Mouse (Mus musculus) liver, embryonic 16.5 days (tissue): Measurements from ENCODE around the gene Ntmt1. TPM values are rescaled to one million over a fixed set of nuclear protein-coding genes. Genes with fewer than 3 reads are reported as not detected.

ENCODE experiments used
- ATAC-seq: fragments of 200-750 bp; cut with Nextera tagmentation; 2 replicates; pipeline ENCODE4 v1.8.0; 2017; ENCODE audit warnings: low read depth, mild to moderate bottlenecking, moderate number of reproducible peaks, moderate library complexity
- H3K27ac ChIP-seq: fragments of 300-500 bp; sonication (generic); 2 replicates; pipeline ENCODE4 v1.5.1; 2014; ENCODE audit warnings: mild to moderate bottlenecking, low read length
- H3K27me3 ChIP-seq: fragments of 300-500 bp; sonication (generic); 2 replicates; pipeline ENCODE4 v1.6.1; 2014; ENCODE audit warnings: low read depth, low read length, mixed read lengths; ENCODE audit not compliant: control insufficient read depth, insufficient read depth
- H3K36me3 ChIP-seq: fragments of 300-500 bp; sonication (generic); 2 replicates; pipeline ENCODE4 v1.6.1; 2014; ENCODE audit warnings: mild to moderate bottlenecking; ENCODE audit not compliant: control insufficient read depth, insufficient read depth
- H3K4me1 ChIP-seq: fragments of 300-500 bp; sonication (generic); 2 replicates; pipeline ENCODE4 v1.6.1; 2014; ENCODE audit warnings: low read depth, low read length, mixed read lengths; ENCODE audit not compliant: control insufficient read depth
- H3K4me2 ChIP-seq: fragments of 300-500 bp; sonication (generic); 2 replicates; pipeline ENCODE4 v1.6.1; 2014; ENCODE audit warnings: low read depth, low read length, mixed read lengths
- H3K4me3 ChIP-seq: fragments of 300-500 bp; sonication (generic); 2 replicates; pipeline ENCODE4 v1.5.1; 2014; ENCODE audit warnings: low read depth, mild to moderate bottlenecking, low read length
- H3K9ac ChIP-seq: fragments of 300-500 bp; sonication (generic); 2 replicates; pipeline ENCODE4 v1.6.1; 2014; ENCODE audit warnings: low read depth, low read length
- H3K9me3 ChIP-seq: fragments of 300-500 bp; sonication (generic); replicated peaks from 2 replicates; pipeline ENCODE4 v1.6.1; 2016; ENCODE audit warnings: low read length; ENCODE audit not compliant: control insufficient read depth
- WGBS: fragments of 180-500 bp; shearing (Covaris S2); extraction: QIAGEN DNeasy Blood & Tissue Kit; methylation state at CpG from one replicate; pipeline ENCODE4 v1.1.7; 2014; ENCODE audit not compliant: insufficient replicate concordance; 5-methylcytosine and 5-hydroxymethylcytosine counted together
- polyA plus RNA-seq: library from polyadenylated mRNA; unstranded; fragments of >200 nt; fragmentation: Nextera tagmentation; extraction: Ambion mirVana; gene quantifications from 2 replicates; pipeline ENCODE4 v1.2.1, GENCODE M21; 2015

Gene Ntmt1
- polyA plus RNA-seq, 1 experiment from 2014 or later: 24.9 TPM

GRCm38 (mm10) chr2:30808296-30808655 lies 650 bp downstream of the Ntmt1 start:
- H3K36me3 ChIP-seq: peaks cover 3% of the 10 kb centered on the region
- peaks cover 10% of the 10 kb centered on the region for H3K27me3 ChIP-seq
- no peaks in the 10 kb centered on the region for H3K9me3 ChIP-seq
- H3K4me1 ChIP-seq: peaks cover 22% of the 10 kb centered on the region
- peak overlapping the region; percentile 66 for H3K4me3 ChIP-seq
- no peak for ATAC-seq
- 2% methylated on average over 10 of the region's 10 CpGs for WGBS
- peak overlapping the region; percentile 90 for H3K4me2 ChIP-seq
- peak overlapping the region; percentile 68 for H3K27ac ChIP-seq
- peak overlapping the region; percentile 79 for H3K9ac ChIP-seq

GRCm38 (mm10) chr2:30809503-30809902 lies 1.9 kb downstream of the Ntmt1 start:
- peaks cover 22% of the 10 kb centered on the region for H3K4me1 ChIP-seq
- peaks cover 3% of the 10 kb centered on the region for H3K36me3 ChIP-seq
- no peak overlapping the region for H3K4me2 ChIP-seq
- ATAC-seq: no peak
- H3K4me3 ChIP-seq: no peak overlapping the region
- H3K9ac ChIP-seq: no peak overlapping the region
- peaks cover 4% of the 10 kb centered on the region; the same call in 1 of the 2 replicates for H3K27me3 ChIP-seq
- H3K9me3 ChIP-seq: no peaks in the 10 kb centered on the region
- 65% methylated on average over 5 of the region's 5 CpGs for WGBS
- H3K27ac ChIP-seq: no peak overlapping the region

GRCm38 (mm10) chr2:30810573-30810972 lies 2.9 kb downstream of the Ntmt1 start:
- Histone ChIP-seq H3K4me1 (peaks cover 22% of the 10 kb centered on the region), H3K27ac (no peak overlapping the region), H3K4me3 (no peak overlapping the region), H3K27me3 (no peaks in the 10 kb centered on the region; the same call in 1 of the 2 replicates), H3K9ac (no peak overlapping the region), H3K4me2 (no peak overlapping the region), H3K9me3 (no peaks in the 10 kb centered on the region), H3K36me3 (peaks cover 5% of the 10 kb centered on the region)
- no peak for ATAC-seq
- 73% methylated on average over 7 of the region's 7 CpGs for WGBS

- Histone ChIP-seq H3K9ac (no peak overlapping the region), H3K36me3 (peaks cover 17% of the 10 kb centered on the region), H3K4me3 (no peak overlapping the region), H3K27ac (no peak overlapping the region), H3K27me3 (no peaks in the 10 kb centered on the region), H3K4me2 (no peak overlapping the region), H3K9me3 (no peaks in the 10 kb centered on the region), H3K4me1 (no peaks in the 10 kb centered on the region)
- 83% methylated on average over 1 of the region's 1 CpGs for WGBS
- no peak for ATAC-seq
Measured at GRCm38 (mm10) chr2:30816383-30816782, 8.8 kb downstream of the Ntmt1 start.

GRCm38 (mm10) chr2:30819873-30820272 lies 12.2 kb downstream of the Ntmt1 start:
- no peaks in the 10 kb centered on the region for H3K4me1 ChIP-seq
- no peak overlapping the region for H3K27ac ChIP-seq
- peaks cover 44% of the 10 kb centered on the region for H3K36me3 ChIP-seq
- 76% methylated on average over 5 of the region's 5 CpGs for WGBS
- H3K9me3 ChIP-seq: no peaks in the 10 kb centered on the region
- ATAC-seq: no peak
- H3K4me2 ChIP-seq: no peak overlapping the region
- no peaks in the 10 kb centered on the region for H3K27me3 ChIP-seq
- no peak overlapping the region for H3K9ac ChIP-seq
- H3K4me3 ChIP-seq: no peak overlapping the region

- 88% methylated on average over 3 of the region's 3 CpGs for WGBS
- Histone ChIP-seq H3K4me1 (peaks cover 4% of the 10 kb centered on the region), H3K9ac (no peak overlapping the region), H3K27me3 (no peaks in the 10 kb centered on the region), H3K9me3 (no peaks in the 10 kb centered on the region), H3K4me2 (no peak overlapping the region), H3K36me3 (peaks cover 50% of the 10 kb centered on the region), H3K27ac (no peak overlapping the region), H3K4me3 (no peak overlapping the region)
- no peak for ATAC-seq
Measured at GRCm38 (mm10) chr2:30821073-30821472, 13.4 kb downstream of the Ntmt1 start.

- no peak for ATAC-seq
- no peaks in the 10 kb centered on the region for H3K9me3 ChIP-seq
- H3K27me3 ChIP-seq: no peaks in the 10 kb centered on the region
- H3K4me2 ChIP-seq: no peak overlapping the region
- peaks cover 54% of the 10 kb centered on the region for H3K36me3 ChIP-seq
- peaks cover 16% of the 10 kb centered on the region for H3K4me1 ChIP-seq
- no peak overlapping the region for H3K9ac ChIP-seq
- WGBS: 90% methylated on average over 8 of the region's 8 CpGs
- H3K27ac ChIP-seq: no peak overlapping the region
- no peak overlapping the region for H3K4me3 ChIP-seq
Measured at GRCm38 (mm10) chr2:30822460-30822859, 14.8 kb downstream of the Ntmt1 start.

- Histone ChIP-seq H3K36me3 (peaks cover 54% of the 10 kb centered on the region), H3K27me3 (no peaks in the 10 kb centered on the region), H3K9ac (no peak overlapping the region), H3K4me2 (no peak overlapping the region), H3K27ac (no peak overlapping the region), H3K4me1 (peaks cover 20% of the 10 kb centered on the region), H3K9me3 (no peaks in the 10 kb centered on the region), H3K4me3 (no peak overlapping the region)
- ATAC-seq: no peak
- 86% methylated on average over 13 of the region's 13 CpGs for WGBS
Measured at GRCm38 (mm10) chr2:30823385-30824153, 15.9 kb downstream of the Ntmt1 start.

- peak overlapping the region; percentile 100 for H3K4me3 ChIP-seq
- 24% methylated on average over 26 of the region's 26 CpGs for WGBS
- peak; percentile 80 for ATAC-seq
- H3K4me2 ChIP-seq: peak overlapping the region; percentile 70
- H3K4me1 ChIP-seq: peaks cover 27% of the 10 kb centered on the region
- peak overlapping the region; percentile 92 for H3K9ac ChIP-seq
- no peaks in the 10 kb centered on the region for H3K9me3 ChIP-seq
- H3K27ac ChIP-seq: peak overlapping the region; percentile 97
- no peaks in the 10 kb centered on the region for H3K27me3 ChIP-seq
- peaks cover 42% of the 10 kb centered on the region for H3K36me3 ChIP-seq
Measured at GRCm38 (mm10) chr2:30826825-30827748, 19.5 kb downstream of the Ntmt1 start.
